Mouse (Mus musculus) forebrain, embryonic 16.5 days (tissue): ENCODE data around the gene Dnajb2. TPM values are rescaled to one million over a fixed set of nuclear protein-coding genes. Genes with fewer than 3 reads are reported as not detected.

Source experiments
- ATAC-seq: fragments of 200-750 bp; cut with Nextera tagmentation; 2 replicates; pipeline ENCODE4 v1.8.0; 2017; ENCODE audit warnings: mild to moderate bottlenecking, moderate library complexity
- H3K27ac ChIP-seq: fragments of 300-500 bp; sonication (generic); 2 replicates; pipeline ENCODE4 v1.5.1; 2014; ENCODE audit warnings: low read length, control low read depth
- H3K27me3 ChIP-seq: fragments of 300-500 bp; sonication (generic); replicated peaks from 2 replicates; pipeline ENCODE4 v1.6.1; 2014; ENCODE audit warnings: low read length; ENCODE audit not compliant: control insufficient read depth, insufficient read depth
- H3K36me3 ChIP-seq: fragments of 300-500 bp; sonication (generic); 2 replicates; pipeline ENCODE4 v1.6.1; 2014; ENCODE audit not compliant: control insufficient read depth, insufficient read depth
- H3K4me1 ChIP-seq: fragments of 300-500 bp; sonication (generic); replicated peaks from 2 replicates; pipeline ENCODE4 v1.6.1; 2014; ENCODE audit warnings: low read length; ENCODE audit not compliant: control insufficient read depth, insufficient read depth
- H3K4me2 ChIP-seq: fragments of 300-500 bp; sonication (generic); 2 replicates; pipeline ENCODE4 v1.6.1; 2014; ENCODE audit warnings: mild to moderate bottlenecking, low read length, control low read depth
- H3K4me3 ChIP-seq: fragments of 300-500 bp; sonication (generic); replicated peaks from 2 replicates; pipeline ENCODE4 v1.5.1; 2014; ENCODE audit warnings: mild to moderate bottlenecking, low read length, control low read depth
- H3K9ac ChIP-seq: fragments of 300-500 bp; sonication (generic); replicated peaks from 2 replicates; pipeline ENCODE4 v1.6.1; 2014; ENCODE audit warnings: low read depth, low read length, control low read depth
- H3K9me3 ChIP-seq: fragments of 300-500 bp; sonication (generic); 2 replicates; pipeline ENCODE4 v1.6.1; 2016; ENCODE audit warnings: low read length; ENCODE audit not compliant: control insufficient read depth
- WGBS: fragments of 180-500 bp; shearing (Covaris S2); extraction: QIAGEN DNeasy Blood & Tissue Kit; methylation state at CpG from one replicate; pipeline ENCODE4 v1.1.7; 2014; 5-methylcytosine and 5-hydroxymethylcytosine counted together
- polyA plus RNA-seq: library from polyadenylated mRNA; unstranded; fragments of >200 nt; fragmentation: Nextera tagmentation; extraction: Ambion mirVana; gene quantifications from 2 replicates; pipeline ENCODE4 v1.2.1, GENCODE M21; 2015

Dnajb2 gene
- polyA plus RNA-seq, 1 experiment from 2014 or later, result 59.3 TPM

GRCm38 (mm10) chr1:75283017-75283416, 46.8 kb downstream of the Dnajb2 start:
- no peak overlapping the region for H3K9ac ChIP-seq
- H3K27me3 ChIP-seq, result peaks cover 5% of the 10 kb centered on the region
- no peak overlapping the region for H3K27ac ChIP-seq
- WGBS, result 76% methylated on average over 5 of the region's 5 CpGs
- H3K4me3 ChIP-seq, result no peak overlapping the region
- ATAC-seq, result peak; percentile 52; the same call in 1 of the 2 replicates
- no peaks in the 10 kb centered on the region for H3K36me3 ChIP-seq
- peaks cover 6% of the 10 kb centered on the region; the same call in 1 of the 2 replicates for H3K4me1 ChIP-seq
- 0 out of 2 replicates have a peak, but pooled peaks cover 2% of the 10 kb centered on the region for H3K9me3 ChIP-seq
- no peak overlapping the region for H3K4me2 ChIP-seq

- Histone ChIP-seq H3K9me3 (0 out of 2 replicates have a peak, but pooled peaks cover 2% of the 10 kb centered on the region), H3K4me3 (no peak overlapping the region), H3K4me1 (peaks cover 14% of the 10 kb centered on the region), H3K36me3 (no peaks in the 10 kb centered on the region), H3K4me2 (no peak overlapping the region), H3K27me3 (no peaks in the 10 kb centered on the region; the same call in 1 of the 2 replicates), H3K9ac (no peak overlapping the region), H3K27ac (no peak overlapping the region)
- 82% methylated on average over 7 of the region's 7 CpGs for WGBS
- ATAC-seq, result no peak
Observed at GRCm38 (mm10) chr1:75284911-75285310, 48.7 kb downstream of the Dnajb2 start.

DNA sequence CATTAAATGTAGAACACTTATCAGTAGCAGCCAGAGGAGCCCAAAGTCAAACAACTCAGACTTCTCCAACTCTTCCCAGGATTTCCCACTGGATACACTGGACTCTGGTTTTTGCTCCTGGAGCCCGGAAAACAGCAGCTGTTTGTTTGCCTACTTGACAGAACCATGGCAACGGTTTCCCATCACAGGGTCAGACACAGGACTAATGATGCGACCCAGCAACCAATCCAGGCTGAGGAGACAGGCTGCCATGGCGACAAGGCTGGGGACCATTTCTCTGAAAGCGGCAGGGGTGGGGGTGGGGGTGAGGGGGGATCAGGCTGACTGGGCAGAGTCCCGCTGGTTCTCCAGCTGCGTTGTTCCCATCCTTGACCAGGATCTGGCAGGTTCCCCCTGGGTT, 53.2 kb downstream of the Dnajb2 start:
- no peaks in the 10 kb centered on the region for H3K27me3 ChIP-seq
- H3K27ac ChIP-seq, result peak overlapping the region; percentile 45; the same call in 1 of the 2 replicates
- H3K9ac ChIP-seq, result no peak overlapping the region
- H3K4me3 ChIP-seq, result no peak overlapping the region
- peak; percentile 93 for ATAC-seq
- no peaks in the 10 kb centered on the region for H3K9me3 ChIP-seq
- no peak overlapping the region for H3K4me2 ChIP-seq
- peaks cover 17% of the 10 kb centered on the region for H3K4me1 ChIP-seq
- no peaks in the 10 kb centered on the region for H3K36me3 ChIP-seq
- WGBS, result 3% methylated on average over 7 of the region's 7 CpGs

- Histone ChIP-seq H3K4me1 (peaks cover 17% of the 10 kb centered on the region), H3K9ac (peak overlapping the region; percentile 40; the same call in 1 of the 2 replicates), H3K27ac (peak overlapping the region; percentile 70), H3K4me2 (no peak overlapping the region), H3K36me3 (no peaks in the 10 kb centered on the region), H3K27me3 (no peaks in the 10 kb centered on the region), H3K9me3 (no peaks in the 10 kb centered on the region), H3K4me3 (no peak overlapping the region)
- ATAC-seq, result no peak
- 35% methylated on average over 8 of the region's 8 CpGs for WGBS
Observed at GRCm38 (mm10) chr1:75289888-75290431, 53.8 kb downstream of the Dnajb2 start.

DNA sequence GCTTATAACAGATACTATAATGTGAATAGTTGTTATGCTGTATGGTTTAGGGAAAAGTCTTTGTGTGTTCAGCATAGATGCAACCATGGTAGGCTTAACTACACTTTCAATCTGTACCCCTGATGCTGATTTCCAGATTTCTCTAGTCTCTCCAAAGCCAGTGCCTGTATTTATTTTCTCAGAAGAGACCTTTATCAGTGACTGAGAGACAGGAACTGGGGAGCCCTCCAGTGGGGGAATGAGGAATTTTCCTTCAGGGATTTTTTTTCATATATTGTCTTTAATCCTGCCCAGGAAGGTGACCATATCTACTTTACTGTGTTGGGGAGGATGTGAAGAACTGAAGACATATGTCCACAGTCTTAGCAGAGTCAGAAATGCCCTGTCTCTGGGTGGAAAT, 54.4 kb downstream of the Dnajb2 start:
- peak; percentile 39; the same call in 1 of the 2 replicates for ATAC-seq
- Histone ChIP-seq H3K27me3 (no peaks in the 10 kb centered on the region), H3K9me3 (no peaks in the 10 kb centered on the region), H3K27ac (no peak overlapping the region), H3K9ac (no peak overlapping the region), H3K4me1 (peaks cover 17% of the 10 kb centered on the region), H3K4me3 (no peak overlapping the region), H3K4me2 (no peak overlapping the region), H3K36me3 (no peaks in the 10 kb centered on the region)

- no peak overlapping the region for H3K4me2 ChIP-seq
- no peaks in the 10 kb centered on the region for H3K36me3 ChIP-seq
- no peaks in the 10 kb centered on the region for H3K9me3 ChIP-seq
- peaks cover 17% of the 10 kb centered on the region for H3K4me1 ChIP-seq
- ATAC-seq, result no peak
- H3K27me3 ChIP-seq, result no peaks in the 10 kb centered on the region
- 83% methylated on average over 8 of the region's 8 CpGs for WGBS
- H3K4me3 ChIP-seq, result no peak overlapping the region
- no peak overlapping the region for H3K27ac ChIP-seq
- H3K9ac ChIP-seq, result no peak overlapping the region
Observed at GRCm38 (mm10) chr1:75291321-75291720, 55.1 kb downstream of the Dnajb2 start.

- Histone ChIP-seq H3K27me3 (no peaks in the 10 kb centered on the region), H3K9ac (no peak overlapping the region), H3K4me1 (peaks cover 17% of the 10 kb centered on the region), H3K27ac (no peak overlapping the region), H3K36me3 (no peaks in the 10 kb centered on the region), H3K9me3 (no peaks in the 10 kb centered on the region), H3K4me2 (no peak overlapping the region), H3K4me3 (no peak overlapping the region)
- 52% methylated on average over 12 of the region's 12 CpGs for WGBS
- ATAC-seq, result no peak
Observed at GRCm38 (mm10) chr1:75292476-75293330, 56.5 kb downstream of the Dnajb2 start.

DNA sequence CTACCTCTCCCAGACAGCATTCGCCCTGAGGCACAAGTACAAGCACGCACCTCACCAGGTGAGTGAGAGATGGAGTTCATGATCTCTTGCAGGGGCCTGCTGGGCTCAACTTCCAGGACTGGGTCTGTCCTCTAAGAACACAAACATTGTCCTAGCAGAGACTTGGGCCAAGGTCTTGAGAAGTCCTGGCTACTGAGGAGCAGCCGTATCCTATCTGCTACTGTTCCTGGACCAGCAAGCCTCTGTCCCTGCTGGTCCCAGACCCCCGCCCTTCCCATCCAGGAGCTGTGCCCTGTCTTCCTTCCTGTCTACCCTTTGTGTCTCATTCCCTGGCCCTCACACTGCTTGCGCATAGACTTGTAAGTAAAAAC, 57.1 kb downstream of the Dnajb2 start:
- H3K4me2 ChIP-seq, result no peak overlapping the region
- 93% methylated on average over 5 of the region's 5 CpGs for WGBS
- H3K27me3 ChIP-seq, result no peaks in the 10 kb centered on the region
- no peak overlapping the region for H3K4me3 ChIP-seq
- ATAC-seq, result no peak
- no peaks in the 10 kb centered on the region for H3K36me3 ChIP-seq
- H3K4me1 ChIP-seq, result peaks cover 15% of the 10 kb centered on the region
- H3K27ac ChIP-seq, result no peak overlapping the region
- H3K9me3 ChIP-seq, result no peaks in the 10 kb centered on the region
- H3K9ac ChIP-seq, result no peak overlapping the region

DNA sequence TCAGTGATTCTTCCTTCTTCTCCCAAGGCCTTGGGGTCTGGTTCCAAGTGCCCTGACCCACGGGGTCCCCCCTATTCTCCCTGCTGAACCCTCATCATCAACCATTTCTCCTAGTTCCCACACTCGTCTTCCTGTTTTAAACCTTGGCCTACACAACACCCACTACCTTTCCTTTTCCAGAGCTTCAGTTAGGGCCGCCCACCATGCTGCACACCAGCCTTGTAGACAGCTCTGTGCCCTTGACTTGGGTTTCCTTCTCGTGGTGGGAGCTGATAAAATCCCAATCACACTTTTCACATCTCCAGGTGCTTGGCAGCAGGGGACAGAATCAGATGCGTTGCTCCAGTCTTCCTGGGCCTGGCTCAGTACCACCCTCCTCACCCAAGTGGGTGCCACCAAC, 58.1 kb downstream of the Dnajb2 start:
- Histone ChIP-seq H3K4me3 (no peak overlapping the region), H3K36me3 (no peaks in the 10 kb centered on the region), H3K4me2 (no peak overlapping the region), H3K9me3 (no peaks in the 10 kb centered on the region), H3K27me3 (0 out of 2 replicates have a peak, but pooled peaks cover 2% of the 10 kb centered on the region), H3K4me1 (peaks cover 9% of the 10 kb centered on the region), H3K9ac (no peak overlapping the region), H3K27ac (no peak overlapping the region)
- WGBS, result 81% methylated on average over 5 of the region's 5 CpGs
- no peak for ATAC-seq
